Mouse (Mus musculus): ENCODE data around the gene Zmiz1.

- TF ChIP-seq POLR2A (IDR thresholded peaks at IDR 0.05; ENCODE audit: borderline replicate concordance, extremely low read depth, low read depth, low read length) = no peak
- no peak for TF ChIP-seq CTCF (IDR thresholded peaks at IDR 0.05; ENCODE audit: insufficient read depth, low read length)
Measured at GRCm38 (mm10) chr14:25627599-25628255, 168.7 kb downstream of the Zmiz1 start.
